Mouse (Mus musculus) heart, postnatal 0 days (tissue): ENCODE measurements around the gene Ttpal. TPM values are rescaled to one million over a fixed set of nuclear protein-coding genes. Genes with fewer than 3 reads are reported as not detected.

Experiments used
- ATAC-seq: fragments of 200-750 bp; cut with Nextera tagmentation; 2 replicates; pipeline ENCODE4 v1.8.0; 2017; ENCODE audit warnings: low read depth, moderate number of reproducible peaks, moderate library complexity; ENCODE audit not compliant: insufficient read depth
- DNase-seq: peaks from one replicate; pipeline ENCODE4 v3.0.0-alpha.2; 2016; ENCODE audit warnings: low spot score
- H3K27ac ChIP-seq: fragments of 300-500 bp; sonication (generic); 2 replicates; pipeline ENCODE4 v1.5.1; 2014; ENCODE audit warnings: low read depth, mild to moderate bottlenecking
- H3K27me3 ChIP-seq: fragments of 300-500 bp; sonication (generic); 2 replicates; pipeline ENCODE4 v1.6.1; 2014; ENCODE audit warnings: low read length, mixed read lengths; ENCODE audit not compliant: control insufficient read depth, insufficient read depth
- H3K36me3 ChIP-seq: fragments of 300-500 bp; sonication (generic); replicated peaks from 2 replicates; pipeline ENCODE4 v1.6.1; 2014; ENCODE audit warnings: low read length, mixed read lengths; ENCODE audit not compliant: control insufficient read depth, insufficient read depth
- H3K4me1 ChIP-seq: fragments of 300-500 bp; sonication (generic); 2 replicates; pipeline ENCODE4 v1.6.1; 2014; ENCODE audit warnings: antibody characterized with exemption; ENCODE audit not compliant: control insufficient read depth, insufficient read depth
- H3K4me2 ChIP-seq: fragments of 300-500 bp; sonication (generic); 2 replicates; pipeline ENCODE4 v1.6.1; 2014; ENCODE audit warnings: low read depth, mild to moderate bottlenecking, low read length, moderate library complexity
- H3K4me3 ChIP-seq: fragments of 300-500 bp; sonication (generic); 2 replicates; pipeline ENCODE4 v1.5.1; 2014; ENCODE audit warnings: low read depth, low read length
- H3K9ac ChIP-seq: fragments of 300-500 bp; sonication (generic); replicated peaks from 2 replicates; pipeline ENCODE4 v1.6.1; 2014; ENCODE audit warnings: low read depth, low read length, mixed read lengths
- H3K9me3 ChIP-seq: fragments of 300-500 bp; sonication (generic); replicated peaks from 2 replicates; pipeline ENCODE4 v1.6.1; 2016; ENCODE audit warnings: low read length; ENCODE audit not compliant: control insufficient read depth
- CTCF ChIP-seq: IDR thresholded peaks from 2 replicates; pipeline ENCODE4 v1.5.1; 2016; ENCODE audit warnings: antibody characterized with exemption, control low read depth, low read depth
- EP300 ChIP-seq: IDR thresholded peaks from 2 replicates; pipeline ENCODE4 v1.6.1; 2016; ENCODE audit warnings: antibody characterized with exemption, low read depth
- WGBS: fragments of 180-500 bp; shearing (Covaris S2); extraction: QIAGEN DNeasy Blood & Tissue Kit; methylation state at CpG from one replicate; pipeline ENCODE4 v1.1.7; 2014; 5-methylcytosine and 5-hydroxymethylcytosine counted together
- polyA plus RNA-seq: library from polyadenylated mRNA; unstranded; fragments of >200 nt; fragmentation: Nextera tagmentation; extraction: Ambion mirVana; gene quantifications from 2 replicates; pipeline ENCODE4 v1.2.1, GENCODE M21; 2015
- total RNA-seq: library from RNA; depleted of rRNA; stranded (reverse); fragments of >200 nt; gene quantifications from 2 replicates; pipeline ENCODE4 v1.2.3, GENCODE M21; 2014; ENCODE audit warnings: low replicate concordance

The Ttpal gene
- total and polyA plus RNA-seq, 2 experiments from 2014 or later: 8.8 to 58.3 TPM

DNA sequence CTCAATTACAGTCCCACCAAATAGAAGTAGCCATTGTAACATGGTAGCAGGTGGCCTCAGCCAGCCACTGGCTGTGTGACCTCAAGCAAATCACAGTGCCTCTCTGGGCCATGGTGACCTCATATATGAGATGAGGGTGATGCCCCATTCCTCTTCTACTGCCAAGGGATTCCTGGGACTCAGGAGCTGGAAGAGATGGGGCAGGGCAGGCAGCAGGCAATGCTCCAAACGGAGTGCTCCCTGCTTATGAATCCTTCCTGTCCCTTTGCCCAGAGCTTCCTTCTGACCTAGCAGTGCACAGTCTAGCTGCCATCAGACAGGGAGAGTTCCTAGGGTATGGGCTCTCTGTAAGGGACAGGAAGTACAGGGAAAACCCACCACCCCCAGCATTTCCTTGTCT lies 43.6 kb upstream of the Ttpal start:
- Histone ChIP-seq H3K4me3 (no peak overlapping the region), H3K36me3 (no peaks in the 10 kb centered on the region), H3K9me3 (no peaks in the 10 kb centered on the region), H3K9ac (no peak overlapping the region), H3K4me2 (no peak overlapping the region), H3K27ac (no peak overlapping the region), H3K4me1 (no peaks in the 10 kb centered on the region), H3K27me3 (peaks cover 32% of the 10 kb centered on the region)
- 75% methylated on average over 1 of the region's 1 CpGs for WGBS
- ATAC-seq (no peak), DNase-seq (no peak)
- no peak for TF ChIP-seq EP300
- no peak for TF ChIP-seq CTCF

DNA sequence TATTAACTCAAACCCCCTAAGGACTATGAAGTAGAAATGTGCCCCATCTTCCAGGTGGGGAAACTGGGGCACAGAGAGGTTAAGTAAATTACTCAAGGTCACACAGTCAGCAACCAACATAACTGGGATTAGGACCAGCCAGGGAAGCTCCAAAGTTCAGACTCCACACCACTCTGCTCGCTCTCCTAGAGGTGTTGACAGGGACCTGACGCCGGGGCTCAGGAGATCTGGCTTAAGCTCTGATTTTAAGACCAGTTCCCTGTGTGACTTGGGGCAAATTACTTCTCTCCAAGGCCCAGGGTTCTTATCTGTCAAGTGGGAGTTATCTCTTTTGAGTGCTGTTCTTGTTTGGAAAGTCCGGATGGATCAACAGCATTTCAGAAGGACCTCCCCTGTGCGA lies 42.9 kb upstream of the Ttpal start:
- no peak for DNase-seq
- no peak overlapping the region for H3K9ac ChIP-seq
- H3K4me2 ChIP-seq: no peak overlapping the region
- no peaks in the 10 kb centered on the region for H3K4me1 ChIP-seq
- H3K9me3 ChIP-seq: no peaks in the 10 kb centered on the region
- H3K4me3 ChIP-seq: no peak overlapping the region
- no peak overlapping the region for H3K27ac ChIP-seq
- no peak for ATAC-seq
- H3K36me3 ChIP-seq: no peaks in the 10 kb centered on the region
- peaks cover 29% of the 10 kb centered on the region for H3K27me3 ChIP-seq
- TF ChIP-seq CTCF (no peak), EP300 (no peak)
- WGBS: 26% methylated on average over 5 of the region's 5 CpGs

GRCm38 (mm10) chr2:163560247-163560646 lies 41.9 kb upstream of the Ttpal start:
- TF ChIP-seq EP300 (no peak), CTCF (no peak)
- Histone ChIP-seq H3K4me2 (no peak overlapping the region), H3K27me3 (peaks cover 22% of the 10 kb centered on the region), H3K36me3 (no peaks in the 10 kb centered on the region), H3K27ac (no peak overlapping the region), H3K9ac (no peak overlapping the region), H3K4me3 (no peak overlapping the region), H3K9me3 (no peaks in the 10 kb centered on the region), H3K4me1 (no peaks in the 10 kb centered on the region)
- 81% methylated on average over 3 of the region's 3 CpGs for WGBS
- ATAC-seq: no peak
- no peak for DNase-seq

- DNase-seq (no peak), ATAC-seq (no peak)
- no peak for TF ChIP-seq EP300
- Histone ChIP-seq H3K9me3 (no peaks in the 10 kb centered on the region), H3K36me3 (no peaks in the 10 kb centered on the region), H3K4me2 (no peak overlapping the region), H3K4me1 (no peaks in the 10 kb centered on the region), H3K4me3 (no peak overlapping the region), H3K9ac (no peak overlapping the region), H3K27ac (no peak overlapping the region), H3K27me3 (peaks cover 21% of the 10 kb centered on the region)
- 59% methylated on average over 13 of the region's 13 CpGs for WGBS
These were observed 40.7 kb upstream of the Ttpal start for GRCm38 (mm10) chr2:163561258-163561948.

DNA sequence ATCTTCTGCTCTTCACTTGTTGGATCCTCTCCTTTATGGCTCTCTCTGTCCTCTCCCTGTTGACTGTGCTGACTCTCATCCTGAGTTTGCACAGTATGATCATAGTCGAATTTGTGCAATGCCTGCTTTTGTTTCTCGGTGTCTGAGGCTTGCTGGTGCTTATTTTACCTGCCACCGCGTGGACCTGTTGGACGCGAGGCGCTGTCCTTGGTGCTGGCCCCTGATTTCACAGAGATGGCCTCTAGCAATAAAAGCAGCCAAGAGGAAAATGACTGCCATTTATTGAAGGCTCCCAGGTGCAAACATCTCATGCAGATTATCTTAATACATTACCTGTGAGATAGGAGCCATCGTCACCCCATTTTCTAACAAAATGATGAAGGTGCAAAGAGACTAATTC lies 37.5 kb upstream of the Ttpal start:
- H3K4me1 ChIP-seq: no peaks in the 10 kb centered on the region
- peaks cover 17% of the 10 kb centered on the region for H3K27me3 ChIP-seq
- H3K9me3 ChIP-seq: no peaks in the 10 kb centered on the region
- H3K4me2 ChIP-seq: no peak overlapping the region
- no peak for ATAC-seq
- no peak for DNase-seq
- no peak overlapping the region for H3K4me3 ChIP-seq
- TF ChIP-seq CTCF (no peak), EP300 (no peak)
- WGBS: 18% methylated on average over 8 of the region's 8 CpGs
- no peak overlapping the region for H3K27ac ChIP-seq
- no peak overlapping the region for H3K9ac ChIP-seq
- no peaks in the 10 kb centered on the region for H3K36me3 ChIP-seq

GRCm38 (mm10) chr2:163574321-163574720 lies 27.8 kb upstream of the Ttpal start:
- 65% methylated on average over 3 of the region's 3 CpGs for WGBS
- no peaks in the 10 kb centered on the region for H3K36me3 ChIP-seq
- no peak overlapping the region for H3K9ac ChIP-seq
- no peak for ATAC-seq
- H3K4me1 ChIP-seq: no peaks in the 10 kb centered on the region
- H3K4me3 ChIP-seq: no peak overlapping the region
- TF ChIP-seq CTCF (no peak), EP300 (no peak)
- H3K27ac ChIP-seq: no peak overlapping the region
- no peak overlapping the region for H3K4me2 ChIP-seq
- no peaks in the 10 kb centered on the region for H3K9me3 ChIP-seq
- 0 out of 2 replicates have a peak, but pooled peaks cover 14% of the 10 kb centered on the region for H3K27me3 ChIP-seq
- DNase-seq: no peak
